Mouse (Mus musculus) right cerebral cortex, postnatal 10 days (tissue): ENCODE measurements around the gene Anxa1.

ENCODE experiments used
- DNase-seq, 2 experiments: peaks; one replicate each; pipeline ENCODE4 v3.0.0; 2021; ENCODE audit warnings: low spot score in 2 of 2

The Anxa1 gene

GRCm38 (mm10) chr19:20390455-20390994 lies at the start of gene Anxa1:
Gene Anxa1 (minus strand): TSS chr19:20390944.
- DNase-seq: no peak

GRCm38 (mm10) chr19:20437043-20437442 lies 46.3 kb upstream of the Anxa1 start:
- peak in 1 of 2 experiments; percentile 22 for DNase-seq

GRCm38 (mm10) chr19:20434541-20434940 lies 43.8 kb upstream of the Anxa1 start:
- peak; percentile 33 to 46 for DNase-seq

GRCm38 (mm10) chr19:20433966-20434365 lies 43.2 kb upstream of the Anxa1 start:
- DNase-seq: no peak

GRCm38 (mm10) chr19:20426443-20427161 lies 35.9 kb upstream of the Anxa1 start:
- no peak for DNase-seq

DNA sequence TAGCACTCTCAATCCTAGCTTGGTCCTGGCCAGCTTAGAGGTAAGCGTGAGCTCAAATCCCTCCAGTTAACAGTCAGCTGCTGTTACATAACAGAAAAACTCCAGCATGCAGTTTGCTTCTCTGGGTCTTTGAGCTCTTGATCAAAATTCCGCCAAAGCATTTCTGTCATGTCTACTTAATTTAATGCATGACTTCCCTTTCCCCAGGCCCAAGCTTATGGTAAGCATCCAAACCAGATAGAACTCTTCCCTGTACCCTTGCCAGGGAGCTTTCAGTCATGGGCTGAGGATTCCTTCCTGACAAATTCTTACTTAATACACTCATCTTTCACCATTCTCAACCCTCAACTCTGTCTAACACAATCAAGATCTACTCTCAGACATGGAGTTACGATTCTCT lies 20.5 kb upstream of the Anxa1 start:
- DNase-seq: no peak

DNA sequence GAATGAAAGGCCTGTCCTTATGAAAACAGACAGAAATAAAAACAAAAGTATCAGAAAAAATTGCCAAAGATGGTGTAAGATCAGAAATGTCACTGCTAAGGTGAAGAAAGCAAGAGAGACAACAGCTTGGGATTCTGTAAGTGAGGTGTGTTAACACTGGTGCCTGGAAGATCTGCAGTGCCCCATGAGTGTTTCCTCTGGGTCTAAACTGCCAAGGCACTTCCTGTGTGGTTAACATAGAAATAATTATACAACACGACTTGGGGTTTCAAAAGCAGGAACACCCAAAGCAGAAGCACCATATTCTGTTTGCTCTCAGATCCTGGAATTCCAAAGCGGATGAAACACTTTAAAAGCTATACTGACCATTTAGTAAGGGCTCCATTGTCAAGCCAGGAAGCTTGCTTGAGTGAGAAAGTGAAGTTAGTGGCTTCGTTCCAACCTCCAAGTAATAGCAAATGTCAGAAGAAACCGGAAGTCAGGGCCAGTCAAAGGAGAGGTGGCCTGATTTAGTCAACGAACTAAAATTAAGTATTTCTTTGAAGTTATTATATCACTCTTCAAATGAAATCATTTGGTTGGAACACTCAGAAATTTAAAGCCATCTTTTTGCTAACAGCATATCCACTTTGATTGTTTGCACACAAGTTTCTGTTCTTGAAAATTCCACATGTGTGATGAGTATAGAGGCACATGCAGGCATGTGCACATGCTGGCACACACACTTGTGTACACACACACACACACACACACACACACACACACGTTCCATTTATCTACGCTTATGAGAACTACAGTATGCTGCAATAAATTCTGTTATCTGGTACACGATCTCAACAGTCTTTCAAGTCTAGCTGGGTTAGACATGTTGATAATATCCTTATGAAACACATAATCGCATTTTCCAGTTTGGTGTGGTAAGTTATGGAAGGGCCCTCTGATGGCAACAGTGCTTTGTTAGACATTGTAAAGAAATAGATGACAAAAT lies 19.1 kb upstream of the Anxa1 start:
- no peak for DNase-seq

GRCm38 (mm10) chr19:20406475-20406874 lies 15.7 kb upstream of the Anxa1 start:
- no peak for DNase-seq

DNA sequence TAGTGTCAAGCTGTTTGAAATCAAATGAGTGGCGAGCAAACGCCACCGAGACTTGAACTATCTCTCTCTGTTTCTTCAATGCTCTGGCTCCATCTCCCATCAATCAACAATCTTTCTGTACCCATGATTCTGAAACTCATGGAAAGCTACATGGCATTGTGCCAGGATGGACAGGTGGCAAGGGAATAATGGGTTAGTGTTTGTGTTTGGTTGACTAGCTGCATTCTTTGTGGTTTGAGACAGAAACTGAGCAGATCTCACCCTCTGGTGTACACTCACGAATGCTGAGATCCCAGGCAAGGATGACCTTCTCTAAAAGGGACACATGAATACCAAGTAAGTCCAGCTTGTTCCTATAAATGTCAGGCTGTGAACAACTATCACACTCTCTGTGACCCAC lies 14.3 kb upstream of the Anxa1 start:
- peak; percentile 18 to 20 for DNase-seq

GRCm38 (mm10) chr19:20403740-20404139 lies 13.0 kb upstream of the Anxa1 start:
- DNase-seq: no peak

GRCm38 (mm10) chr19:20403219-20403618 lies 12.5 kb upstream of the Anxa1 start:
- DNase-seq: no peak

DNA sequence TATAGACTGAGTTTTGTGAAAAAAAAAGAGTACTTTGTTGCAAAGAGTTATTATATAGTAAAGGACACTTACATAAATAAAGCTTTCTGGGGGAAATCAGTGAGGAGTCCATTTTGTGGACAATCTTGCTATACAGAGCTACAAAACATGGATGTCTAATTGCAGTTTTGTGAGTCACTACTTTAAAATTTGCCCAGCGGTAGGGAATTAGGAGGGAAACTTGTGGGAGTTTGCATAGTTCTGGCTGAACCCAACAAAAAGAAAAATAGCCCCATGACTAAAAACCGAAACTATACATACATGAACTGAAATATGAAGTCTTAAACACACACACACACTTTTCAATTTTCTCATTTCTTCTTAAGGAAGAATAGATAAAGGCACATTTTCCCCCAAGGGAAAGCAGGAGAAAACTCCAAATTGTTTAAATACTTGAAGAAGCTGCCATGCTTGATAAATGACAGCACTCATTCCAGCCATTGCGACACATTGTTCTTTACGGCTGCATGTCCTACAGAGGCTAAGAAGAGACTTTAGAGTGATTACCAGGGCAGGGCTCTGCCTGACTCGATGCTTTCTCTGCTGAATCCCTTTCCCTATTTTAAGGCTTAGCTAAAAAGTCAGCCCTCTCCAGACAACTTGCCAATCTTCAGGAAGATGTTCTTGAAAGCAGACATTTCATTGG lies 11.9 kb upstream of the Anxa1 start:
- DNase-seq: no peak

DNA sequence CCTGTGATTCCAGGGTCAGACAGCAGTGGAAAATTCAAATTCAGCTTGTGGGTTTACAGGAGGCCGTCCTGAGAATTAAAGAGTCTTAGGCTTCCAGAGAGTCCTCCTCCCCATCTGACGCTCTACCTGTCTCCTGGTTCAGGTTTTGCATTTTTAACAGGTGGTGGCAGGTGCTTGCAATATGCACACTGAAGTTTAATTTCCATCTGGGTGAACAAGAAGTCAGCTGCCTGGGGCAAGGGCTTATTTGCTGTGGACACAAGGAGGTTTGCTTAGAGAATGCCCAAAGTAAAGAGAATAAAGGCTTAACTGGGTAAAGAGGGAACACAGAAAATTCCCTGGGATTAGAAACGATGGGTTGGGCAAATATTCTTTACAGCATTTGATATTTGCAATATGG lies 11.2 kb upstream of the Anxa1 start:
- no peak for DNase-seq

- no peak for DNase-seq
Observed at GRCm38 (mm10) chr19:20399187-20399586, 8.4 kb upstream of the Anxa1 start.

DNA sequence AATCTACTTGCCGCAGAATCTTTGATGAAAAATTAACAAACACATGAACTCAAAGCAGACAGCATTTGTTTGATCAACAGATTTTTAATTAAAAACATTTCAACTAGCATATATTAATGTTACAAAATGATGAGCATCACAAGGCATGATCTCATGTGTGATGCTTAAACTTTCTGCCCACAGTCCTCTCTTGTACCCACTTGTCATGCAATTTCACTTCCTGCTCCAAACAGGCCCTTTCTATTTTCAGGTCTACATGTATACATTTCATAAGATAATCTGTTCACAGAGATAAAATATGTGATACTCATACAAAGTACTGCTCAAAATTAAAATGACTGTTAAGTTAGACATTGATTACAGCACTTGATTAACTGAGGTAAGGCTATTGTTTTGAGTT lies 6.3 kb upstream of the Anxa1 start:
- no peak for DNase-seq

DNA sequence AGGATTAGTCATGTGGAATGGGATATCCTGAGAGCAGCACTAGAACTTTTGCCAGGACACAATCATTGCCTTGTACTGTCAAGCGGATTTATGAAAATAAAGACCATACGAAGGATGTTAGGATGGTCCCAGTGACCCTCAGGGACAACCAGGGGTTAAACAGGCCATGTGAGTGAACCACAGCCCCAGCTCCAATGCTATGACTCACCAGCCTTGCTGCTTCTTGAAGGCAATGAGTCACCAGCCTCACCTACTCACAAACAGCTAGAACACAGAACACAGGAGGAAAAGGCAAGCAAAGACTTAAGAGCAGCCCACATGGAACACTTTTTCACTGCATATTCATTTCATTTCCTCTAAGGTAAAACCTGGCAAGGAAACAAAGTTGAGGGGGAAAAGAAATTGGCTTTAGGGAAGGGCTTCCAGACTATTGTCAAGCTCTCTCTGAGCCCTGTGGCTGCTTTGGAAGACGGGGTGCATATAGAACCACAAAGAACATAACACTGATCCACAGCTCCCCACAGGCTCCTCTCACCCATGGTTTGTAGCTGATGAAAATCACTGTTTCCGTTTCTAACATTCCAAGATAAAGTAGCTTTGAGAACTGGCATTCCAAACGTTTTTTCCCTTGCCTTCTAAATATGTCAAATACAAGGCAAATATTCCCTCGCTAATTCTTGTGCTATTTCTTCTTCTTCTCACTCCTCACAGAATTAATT lies 3.0 kb upstream of the Anxa1 start:
- DNase-seq: no peak

- no peak for DNase-seq
Observed at GRCm38 (mm10) chr19:20389723-20390122, 1.0 kb downstream of the Anxa1 start.

- DNase-seq: no peak
Observed at GRCm38 (mm10) chr19:20389245-20389644, 1.5 kb downstream of the Anxa1 start.

DNA sequence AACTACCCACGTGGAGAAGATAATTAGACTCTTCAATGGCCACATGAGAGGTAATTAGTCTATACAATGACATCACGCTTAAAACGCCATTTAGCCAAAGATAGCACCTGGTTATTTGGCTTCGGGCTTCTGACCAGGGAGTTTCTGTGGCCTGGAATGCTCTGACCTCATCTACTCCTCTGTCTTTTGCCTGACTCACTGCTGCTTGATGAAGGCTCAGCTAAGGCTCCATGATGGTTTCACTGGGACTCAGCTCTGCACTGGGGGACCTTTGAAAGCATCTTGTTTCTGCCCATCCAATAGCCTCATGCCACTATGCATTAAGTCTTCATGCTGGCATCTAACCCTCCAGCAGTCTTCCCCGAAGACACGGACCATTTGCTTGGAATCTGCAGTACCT lies 2.5 kb downstream of the Anxa1 start:
- DNase-seq: no peak

DNA sequence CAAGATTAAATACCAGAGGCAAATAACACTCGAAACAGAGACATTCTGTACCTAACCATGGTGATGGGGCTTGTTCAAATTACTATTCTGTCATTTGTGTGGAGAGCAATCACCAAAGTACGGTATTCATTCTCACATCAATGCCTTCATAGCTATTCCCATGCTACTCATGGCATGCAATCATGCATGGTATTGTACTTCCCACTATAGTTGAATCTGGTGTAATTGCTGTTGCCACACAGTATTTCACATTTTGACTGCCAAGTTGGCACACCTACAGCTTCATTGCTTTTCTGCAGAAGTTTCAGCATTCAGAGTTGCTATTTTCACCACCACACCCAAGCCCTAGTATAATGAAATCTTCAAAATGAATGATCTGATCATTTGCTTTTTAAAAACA lies 4.4 kb downstream of the Anxa1 start:
- DNase-seq: peak in 1 of 2 experiments; percentile 28

DNA sequence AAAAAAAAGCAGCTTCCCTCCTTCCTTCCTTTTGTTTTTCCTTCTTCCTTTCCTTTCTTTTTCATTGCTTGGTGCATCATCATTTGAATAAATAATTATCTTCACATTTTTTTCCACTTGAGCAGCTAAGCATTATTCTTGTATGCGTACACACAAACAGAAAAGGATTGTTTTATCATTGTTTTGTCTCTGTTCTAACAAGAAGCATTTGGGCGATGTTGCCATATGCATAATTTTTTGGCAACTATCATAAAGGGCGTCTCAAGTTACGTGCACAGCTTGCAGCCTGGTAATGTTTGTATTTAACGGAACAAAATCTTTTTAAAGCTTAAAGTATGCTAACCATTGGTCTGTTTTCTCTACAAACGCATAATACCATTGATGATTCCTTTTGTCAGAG lies 5.1 kb downstream of the Anxa1 start:
- DNase-seq: no peak
